Mouse (Mus musculus) heart, embryonic 13.5 days (tissue): ENCODE measurements around the gene Grhl3. TPM values are rescaled to one million over a fixed set of nuclear protein-coding genes. Genes with fewer than 3 reads are reported as not detected.
A peak's percentile ranks its signal among the peaks of the same experiment; 100 is the strongest.

Experiments used
- ATAC-seq: fragments of 200-750 bp; cut with Nextera tagmentation; 2 replicates; pipeline ENCODE4 v1.8.0; 2017; ENCODE audit warnings: moderate TSS enrichment; ENCODE audit not compliant: insufficient number of reproducible peaks, low FRiP score, low TSS enrichment; ENCODE audit errors: extremely low read depth
- H3K27ac ChIP-seq: fragments of 300-500 bp; sonication (generic); replicated peaks from 2 replicates; pipeline ENCODE4 v1.5.1; 2015; ENCODE audit warnings: moderate library complexity, mild to moderate bottlenecking, inconsistent platforms
- H3K27me3 ChIP-seq: fragments of 300-500 bp; sonication (generic); replicated peaks from 2 replicates; pipeline ENCODE4 v1.6.1; 2015; ENCODE audit warnings: mild to moderate bottlenecking, inconsistent platforms
- H3K36me3 ChIP-seq: fragments of 300-500 bp; sonication (generic); 2 replicates; pipeline ENCODE4 v1.6.1; 2015; ENCODE audit warnings: mild to moderate bottlenecking, inconsistent platforms
- H3K4me1 ChIP-seq: fragments of 300-500 bp; sonication (generic); 2 replicates; pipeline ENCODE4 v1.6.1; 2015; ENCODE audit warnings: inconsistent platforms
- H3K4me2 ChIP-seq: fragments of 300-500 bp; sonication (generic); 2 replicates; pipeline ENCODE4 v1.6.1; 2015; ENCODE audit warnings: inconsistent platforms, mild to moderate bottlenecking, moderate library complexity
- H3K4me3 ChIP-seq: fragments of 300-500 bp; sonication (generic); 2 replicates; pipeline ENCODE4 v1.5.1; 2015; ENCODE audit warnings: moderate library complexity, mild to moderate bottlenecking, inconsistent platforms
- H3K9ac ChIP-seq: fragments of 300-500 bp; sonication (generic); 2 replicates; pipeline ENCODE4 v1.6.1; 2015; ENCODE audit warnings: inconsistent platforms, mild to moderate bottlenecking, moderate library complexity
- H3K9me3 ChIP-seq: fragments of 300-500 bp; sonication (generic); 2 replicates; pipeline ENCODE4 v1.6.1; 2016; ENCODE audit warnings: inconsistent platforms
- WGBS: fragments of 180-500 bp; shearing (Covaris S2); methylation state at CpG from one replicate; pipeline ENCODE4 v1.1.7; 2015; ENCODE audit warnings: mixed read lengths; 5-methylcytosine and 5-hydroxymethylcytosine counted together
- polyA plus RNA-seq: library from polyadenylated mRNA; unstranded; fragments of >200 nt; fragmentation: Nextera tagmentation; extraction: Ambion mirVana; gene quantifications from 2 replicates; pipeline ENCODE4 v1.2.1, GENCODE M21; 2015

Gene Grhl3
- polyA plus RNA-seq, 1 experiment from 2014 or later, result 4.8 TPM

- ATAC-seq, result no peak
- Histone ChIP-seq H3K9me3 (peaks cover 7% of the 10 kb centered on the region; the same call in 1 of the 2 replicates), H3K9ac (no peak overlapping the region), H3K36me3 (no peaks in the 10 kb centered on the region), H3K27me3 (peaks cover 20% of the 10 kb centered on the region), H3K27ac (no peak overlapping the region), H3K4me3 (no peak overlapping the region), H3K4me1 (peaks cover 10% of the 10 kb centered on the region), H3K4me2 (no peak overlapping the region)
- WGBS, result 44% methylated on average over 2 of the region's 2 CpGs
Measured at GRCm38 (mm10) chr4:135530270-135530669, 43.2 kb downstream of the Grhl3 start.

- no peak overlapping the region for H3K4me3 ChIP-seq
- H3K27me3 ChIP-seq, result peaks cover 37% of the 10 kb centered on the region
- H3K36me3 ChIP-seq, result no peaks in the 10 kb centered on the region
- H3K27ac ChIP-seq, result no peak overlapping the region
- 40% methylated on average over 14 of the region's 14 CpGs for WGBS
- H3K4me1 ChIP-seq, result peaks cover 13% of the 10 kb centered on the region
- H3K9ac ChIP-seq, result 0 out of 2 replicates have a peak overlapping the region, but pooled peaks have one; percentile 6
- no peak overlapping the region for H3K4me2 ChIP-seq
- peaks cover 7% of the 10 kb centered on the region; the same call in 1 of the 2 replicates for H3K9me3 ChIP-seq
- ATAC-seq, result no peak
Measured at GRCm38 (mm10) chr4:135526039-135526710, 47.3 kb downstream of the Grhl3 start.

GRCm38 (mm10) chr4:135525057-135525456, 48.4 kb downstream of the Grhl3 start:
- Histone ChIP-seq H3K4me3 (no peak overlapping the region), H3K27ac (no peak overlapping the region), H3K9me3 (peaks cover under 1% of the 10 kb centered on the region; the same call in 1 of the 2 replicates), H3K27me3 (peaks cover 37% of the 10 kb centered on the region), H3K36me3 (no peaks in the 10 kb centered on the region), H3K4me2 (no peak overlapping the region), H3K9ac (0 out of 2 replicates have a peak overlapping the region, but pooled peaks have one; percentile 28), H3K4me1 (peaks cover 13% of the 10 kb centered on the region)
- no peak for ATAC-seq
- 62% methylated on average over 12 of the region's 12 CpGs for WGBS

- H3K27ac ChIP-seq, result no peak overlapping the region
- 22% methylated on average over 6 of the region's 7 CpGs for WGBS
- no peak overlapping the region for H3K9ac ChIP-seq
Measured at GRCm38 (mm10) chr4:135523939-135524338, 49.5 kb downstream of the Grhl3 start.

GRCm38 (mm10) chr4:135520421-135520820, 53.0 kb downstream of the Grhl3 start:
- Histone ChIP-seq H3K4me3 (no peak overlapping the region), H3K36me3 (no peaks in the 10 kb centered on the region), H3K4me1 (peaks cover 7% of the 10 kb centered on the region), H3K27ac (no peak overlapping the region), H3K9ac (no peak overlapping the region), H3K4me2 (no peak overlapping the region), H3K27me3 (peaks cover 19% of the 10 kb centered on the region), H3K9me3 (no peaks in the 10 kb centered on the region; the same call in 1 of the 2 replicates)
- ATAC-seq, result no peak
- WGBS, result 75% methylated on average over 9 of the region's 9 CpGs

More at GRCm38 (mm10) chr4:135523939-135524338, 49.5 kb downstream of the Grhl3 start:
- Histone ChIP-seq H3K4me2 (no peak overlapping the region), H3K27me3 (peaks cover 37% of the 10 kb centered on the region), H3K4me1 (peaks cover 13% of the 10 kb centered on the region), H3K4me3 (no peak overlapping the region), H3K36me3 (no peaks in the 10 kb centered on the region), H3K9me3 (no peaks in the 10 kb centered on the region)
- ATAC-seq, result no peak

- no peaks in the 10 kb centered on the region; the same call in 1 of the 2 replicates for H3K9me3 ChIP-seq
- H3K9ac ChIP-seq, result no peak overlapping the region
- H3K27ac ChIP-seq, result no peak overlapping the region
- H3K4me1 ChIP-seq, result no peaks in the 10 kb centered on the region
- H3K4me3 ChIP-seq, result no peak overlapping the region
- no peaks in the 10 kb centered on the region for H3K36me3 ChIP-seq
- no peak overlapping the region for H3K4me2 ChIP-seq
- ATAC-seq, result no peak
- peaks cover 8% of the 10 kb centered on the region; the same call in 1 of the 2 replicates for H3K27me3 ChIP-seq
- 77% methylated on average over 12 of the region's 12 CpGs for WGBS
Measured at GRCm38 (mm10) chr4:135518135-135518534, 55.3 kb downstream of the Grhl3 start.

GRCm38 (mm10) chr4:135516351-135517316, 56.8 kb downstream of the Grhl3 start:
- Histone ChIP-seq H3K4me3 (no peak overlapping the region), H3K36me3 (no peaks in the 10 kb centered on the region), H3K4me1 (no peaks in the 10 kb centered on the region), H3K27ac (no peak overlapping the region), H3K27me3 (peaks cover 10% of the 10 kb centered on the region), H3K9ac (no peak overlapping the region), H3K4me2 (no peak overlapping the region), H3K9me3 (no peaks in the 10 kb centered on the region; the same call in 1 of the 2 replicates)
- 51% methylated on average over 15 of the region's 15 CpGs for WGBS
- no peak for ATAC-seq

GRCm38 (mm10) chr4:135514925-135515324, 58.5 kb downstream of the Grhl3 start:
- H3K9ac ChIP-seq, result no peak overlapping the region

GRCm38 (mm10) chr4:135513865-135514264, 59.6 kb downstream of the Grhl3 start:
- Histone ChIP-seq H3K36me3 (no peaks in the 10 kb centered on the region), H3K4me3 (no peak overlapping the region), H3K4me2 (no peak overlapping the region), H3K4me1 (no peaks in the 10 kb centered on the region), H3K27ac (no peak overlapping the region), H3K9ac (no peak overlapping the region), H3K27me3 (peaks cover 25% of the 10 kb centered on the region), H3K9me3 (no peaks in the 10 kb centered on the region; the same call in 1 of the 2 replicates)
- 83% methylated on average over 7 of the region's 7 CpGs for WGBS
- ATAC-seq, result no peak

More at GRCm38 (mm10) chr4:135514925-135515324, 58.5 kb downstream of the Grhl3 start:
- Histone ChIP-seq H3K27me3 (peaks cover 23% of the 10 kb centered on the region), H3K9me3 (no peaks in the 10 kb centered on the region; the same call in 1 of the 2 replicates), H3K4me2 (no peak overlapping the region), H3K36me3 (no peaks in the 10 kb centered on the region), H3K4me1 (no peaks in the 10 kb centered on the region), H3K27ac (no peak overlapping the region), H3K4me3 (no peak overlapping the region)
- WGBS, result 62% methylated on average over 14 of the region's 14 CpGs
- ATAC-seq, result no peak

GRCm38 (mm10) chr4:135509515-135509914, 63.9 kb downstream of the Grhl3 start:
- 68% methylated on average over 12 of the region's 12 CpGs for WGBS

GRCm38 (mm10) chr4:135508419-135509039, 64.9 kb downstream of the Grhl3 start:
- H3K4me2 ChIP-seq, result peak overlapping the region; percentile 52
- no peaks in the 10 kb centered on the region for H3K9me3 ChIP-seq
- no peaks in the 10 kb centered on the region for H3K36me3 ChIP-seq
- H3K9ac ChIP-seq, result no peak overlapping the region
- WGBS, result 17% methylated on average over 13 of the region's 13 CpGs
- no peak for ATAC-seq
- peaks cover 10% of the 10 kb centered on the region for H3K4me1 ChIP-seq
- H3K27ac ChIP-seq, result no peak overlapping the region
- H3K4me3 ChIP-seq, result peak overlapping the region; percentile 18; the same call in 1 of the 2 replicates
- H3K27me3 ChIP-seq, result peaks cover 21% of the 10 kb centered on the region

More at GRCm38 (mm10) chr4:135509515-135509914, 63.9 kb downstream of the Grhl3 start:
- no peaks in the 10 kb centered on the region for H3K9me3 ChIP-seq
- H3K36me3 ChIP-seq, result no peaks in the 10 kb centered on the region
- no peak overlapping the region for H3K4me3 ChIP-seq
- no peak overlapping the region for H3K9ac ChIP-seq
- H3K27me3 ChIP-seq, result peaks cover 25% of the 10 kb centered on the region
- H3K4me1 ChIP-seq, result peaks cover 9% of the 10 kb centered on the region
- no peak for ATAC-seq
- H3K4me2 ChIP-seq, result no peak overlapping the region
- no peak overlapping the region for H3K27ac ChIP-seq
